Mouse (Mus musculus) hindbrain, embryonic 14.5 days (tissue): ENCODE data around the gene Gm5105. TPM values are rescaled to one million over a fixed set of nuclear protein-coding genes. Genes with fewer than 3 reads are reported as not detected.
A peak's percentile ranks its signal among the peaks of the same experiment; 100 is the strongest.

Experiments
- ATAC-seq: fragments of 200-750 bp; cut with Nextera tagmentation; 2 replicates; pipeline ENCODE4 v1.8.0; 2017; ENCODE audit warnings: moderate number of reproducible peaks, mild to moderate bottlenecking, moderate TSS enrichment, moderate library complexity; ENCODE audit not compliant: low FRiP score
- DNase-seq: peaks from one replicate; pipeline ENCODE4 v3.0.0-alpha.2; 2015; ENCODE audit warnings: low spot score
- H3K27ac ChIP-seq: fragments of 300-500 bp; sonication (generic); 2 replicates; pipeline ENCODE4 v1.5.1; 2014; ENCODE audit warnings: mild to moderate bottlenecking, moderate library complexity
- H3K27me3 ChIP-seq: fragments of 300-500 bp; sonication (generic); 2 replicates; pipeline ENCODE4 v1.6.1; 2014; ENCODE audit warnings: mild to moderate bottlenecking, low read length, mixed read lengths; ENCODE audit not compliant: control insufficient read depth, insufficient read depth
- H3K36me3 ChIP-seq: fragments of 300-500 bp; sonication (generic); replicated peaks from 2 replicates; pipeline ENCODE4 v1.6.1; 2014; ENCODE audit not compliant: control insufficient read depth, insufficient read depth
- H3K4me1 ChIP-seq: fragments of 300-500 bp; sonication (generic); replicated peaks from 2 replicates; pipeline ENCODE4 v1.6.1; 2014; ENCODE audit warnings: antibody characterized with exemption, low read length, mixed read lengths; ENCODE audit not compliant: control insufficient read depth, insufficient read depth
- H3K4me2 ChIP-seq: fragments of 300-500 bp; sonication (generic); replicated peaks from 2 replicates; pipeline ENCODE4 v1.6.1; 2014; ENCODE audit warnings: mild to moderate bottlenecking, moderate library complexity
- H3K4me3 ChIP-seq: fragments of 300-500 bp; sonication (generic); replicated peaks from 2 replicates; pipeline ENCODE4 v1.5.1; 2014; ENCODE audit warnings: mild to moderate bottlenecking, low read length
- H3K9ac ChIP-seq: fragments of 300-500 bp; sonication (generic); 2 replicates; pipeline ENCODE4 v1.6.1; 2014
- H3K9me3 ChIP-seq: fragments of 300-500 bp; sonication (generic); 2 replicates; pipeline ENCODE4 v1.6.1; 2016; ENCODE audit warnings: low read length; ENCODE audit not compliant: control insufficient read depth
- WGBS: fragments of 180-500 bp; shearing (Covaris S2); extraction: QIAGEN DNeasy Blood & Tissue Kit; methylation state at CpG from one replicate; pipeline ENCODE4 v1.1.7; 2014; 5-methylcytosine and 5-hydroxymethylcytosine counted together
- polyA plus RNA-seq: library from polyadenylated mRNA; unstranded; fragments of >200 nt; fragmentation: Nextera tagmentation; extraction: Ambion mirVana; gene quantifications from 2 replicates; pipeline ENCODE4 v1.2.1, GENCODE M21; 2014

Gene Gm5105
- polyA plus RNA-seq, 1 experiment from 2014 or later, result 0.29 TPM

GRCm38 (mm10) chr3:138041591-138042301 lies 25.4 kb downstream of the Gm5105 start:
- peak; percentile 80; the same call in 1 of the 2 replicates for ATAC-seq

DNA sequence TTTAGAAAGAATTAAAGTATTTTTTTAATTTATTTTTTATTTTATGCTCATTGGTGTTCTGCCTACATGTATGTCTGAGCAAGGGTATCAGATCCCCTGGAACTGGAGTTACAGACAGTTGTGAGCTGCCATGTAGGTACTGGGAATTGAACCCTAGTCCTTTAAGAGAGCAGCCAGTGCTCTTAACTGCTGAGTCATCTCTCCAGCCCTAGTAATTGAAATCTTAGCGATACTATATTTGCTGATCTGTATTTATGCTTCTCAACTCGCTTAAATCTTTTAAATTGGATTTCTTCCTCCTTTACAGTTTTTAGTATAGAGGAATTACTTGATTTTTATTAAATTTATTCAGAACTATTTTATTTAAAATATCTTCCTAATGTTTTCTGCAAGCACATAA lies 26.2 kb downstream of the Gm5105 start:
- Histone ChIP-seq H3K9me3 (no peaks in the 10 kb centered on the region), H3K9ac (no peak overlapping the region), H3K4me3 (no peak overlapping the region), H3K27me3 (no peaks in the 10 kb centered on the region), H3K4me1 (no peaks in the 10 kb centered on the region), H3K36me3 (no peaks in the 10 kb centered on the region), H3K4me2 (no peak overlapping the region), H3K27ac (no peak overlapping the region)
- ATAC-seq, result no peak
- WGBS, result 84% methylated on average over 2 of the region's 2 CpGs
- no peak for DNase-seq

More at GRCm38 (mm10) chr3:138041591-138042301, 25.4 kb downstream of the Gm5105 start:
- Histone ChIP-seq H3K4me3 (no peak overlapping the region), H3K27me3 (no peaks in the 10 kb centered on the region), H3K36me3 (no peaks in the 10 kb centered on the region), H3K27ac (no peak overlapping the region), H3K9ac (no peak overlapping the region), H3K4me1 (no peaks in the 10 kb centered on the region), H3K9me3 (no peaks in the 10 kb centered on the region), H3K4me2 (no peak overlapping the region)
- 51% methylated on average over 3 of the region's 3 CpGs for WGBS
- no peak for DNase-seq

- Histone ChIP-seq H3K9me3 (no peaks in the 10 kb centered on the region), H3K27me3 (no peaks in the 10 kb centered on the region), H3K4me1 (no peaks in the 10 kb centered on the region), H3K36me3 (no peaks in the 10 kb centered on the region), H3K4me3 (no peak overlapping the region), H3K27ac (no peak overlapping the region), H3K9ac (no peak overlapping the region), H3K4me2 (no peak overlapping the region)
- WGBS, result 89% methylated on average over 6 of the region's 6 CpGs
- DNase-seq, result no peak
- no peak for ATAC-seq
Measured at GRCm38 (mm10) chr3:138033986-138034385, 33.2 kb downstream of the Gm5105 start.

- ATAC-seq (no peak), DNase-seq (no peak)
- Histone ChIP-seq H3K27ac (no peak overlapping the region), H3K4me1 (no peaks in the 10 kb centered on the region), H3K9ac (no peak overlapping the region), H3K9me3 (no peaks in the 10 kb centered on the region), H3K4me2 (no peak overlapping the region), H3K27me3 (no peaks in the 10 kb centered on the region), H3K4me3 (no peak overlapping the region), H3K36me3 (no peaks in the 10 kb centered on the region)
- WGBS, result 82% methylated on average over 6 of the region's 6 CpGs
Measured at GRCm38 (mm10) chr3:138030563-138030962, 36.6 kb downstream of the Gm5105 start.

DNA sequence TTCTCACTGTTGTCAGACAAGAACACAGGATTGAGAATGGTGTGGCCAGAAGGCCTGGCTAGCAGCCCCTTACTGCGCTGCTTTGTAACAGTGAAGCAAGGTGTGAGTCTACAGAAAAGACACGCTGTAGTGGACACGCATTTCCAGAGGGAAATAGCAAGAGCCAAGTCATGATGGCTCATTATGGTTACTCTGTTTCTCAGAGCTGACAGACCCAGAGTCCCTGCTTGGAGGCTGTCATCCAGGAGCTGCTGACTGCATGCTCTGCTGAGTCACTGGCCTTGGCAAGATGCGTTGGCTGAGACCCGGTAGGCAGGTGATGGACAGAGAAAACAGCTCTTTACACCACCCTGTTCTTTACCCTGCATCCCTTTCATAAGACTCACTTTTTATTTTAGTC lies 37.8 kb downstream of the Gm5105 start:
- Histone ChIP-seq H3K36me3 (no peaks in the 10 kb centered on the region), H3K9me3 (no peaks in the 10 kb centered on the region), H3K27me3 (no peaks in the 10 kb centered on the region), H3K4me3 (no peak overlapping the region), H3K4me2 (no peak overlapping the region), H3K9ac (no peak overlapping the region), H3K4me1 (no peaks in the 10 kb centered on the region), H3K27ac (no peak overlapping the region)
- WGBS, result 87% methylated on average over 5 of the region's 5 CpGs
- ATAC-seq (no peak), DNase-seq (no peak)

DNA sequence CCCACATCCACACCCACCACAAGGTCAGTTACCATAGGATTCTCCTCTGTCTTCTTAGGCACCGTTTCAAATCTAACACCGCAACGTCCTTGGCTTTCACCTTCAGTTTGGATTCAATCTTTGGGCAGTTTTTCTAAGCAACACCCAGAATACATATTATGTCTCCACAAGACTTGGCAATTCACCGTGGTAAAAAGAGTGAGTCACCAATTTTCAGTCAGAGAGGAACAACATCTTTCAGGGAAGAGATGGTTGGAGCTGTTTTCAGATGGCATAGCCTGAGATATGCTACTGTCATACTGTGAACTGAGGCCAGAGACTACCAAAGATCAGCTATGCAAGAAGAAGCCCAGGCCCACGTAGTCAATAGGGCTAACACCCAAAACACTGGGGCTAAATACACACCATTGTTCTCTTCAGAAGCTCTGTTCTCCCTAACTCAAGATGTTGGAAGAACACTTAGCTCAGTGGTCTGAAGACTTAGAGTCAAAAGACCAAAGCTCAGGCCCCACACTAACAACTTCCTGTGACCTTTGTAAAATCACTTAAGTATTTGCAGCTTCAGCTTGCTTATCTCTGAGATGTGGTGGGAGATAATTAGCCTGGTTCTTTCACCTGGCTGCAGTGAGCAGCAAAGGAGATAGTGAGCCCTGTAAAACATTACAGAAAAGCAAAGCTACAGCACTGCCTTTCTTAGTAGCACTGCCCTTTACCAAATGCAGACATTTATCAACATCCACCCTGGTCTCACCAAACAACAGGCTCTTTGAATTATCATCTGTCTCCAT lies 39.4 kb downstream of the Gm5105 start:
- no peaks in the 10 kb centered on the region for H3K27me3 ChIP-seq
- H3K4me2 ChIP-seq, result no peak overlapping the region
- H3K27ac ChIP-seq, result no peak overlapping the region
- no peak overlapping the region for H3K4me3 ChIP-seq
- no peak for DNase-seq
- H3K9me3 ChIP-seq, result no peaks in the 10 kb centered on the region
- no peaks in the 10 kb centered on the region for H3K4me1 ChIP-seq
- no peak for ATAC-seq
- H3K9ac ChIP-seq, result no peak overlapping the region
- 77% methylated on average over 5 of the region's 5 CpGs for WGBS
- H3K36me3 ChIP-seq, result no peaks in the 10 kb centered on the region

GRCm38 (mm10) chr3:138026286-138026685 lies 40.9 kb downstream of the Gm5105 start:
- 83% methylated on average over 10 of the region's 10 CpGs for WGBS
- Histone ChIP-seq H3K9me3 (no peaks in the 10 kb centered on the region), H3K27ac (no peak overlapping the region)

GRCm38 (mm10) chr3:138022651-138023050 lies 44.5 kb downstream of the Gm5105 start:
- H3K4me2 ChIP-seq, result no peak overlapping the region
- DNase-seq (no peak), ATAC-seq (no peak)
- WGBS, result 89% methylated on average over 4 of the region's 4 CpGs
- H3K9ac ChIP-seq, result no peak overlapping the region
- no peaks in the 10 kb centered on the region for H3K36me3 ChIP-seq
- H3K4me3 ChIP-seq, result no peak overlapping the region
- peaks cover 11% of the 10 kb centered on the region; the same call in 1 of the 2 replicates for H3K9me3 ChIP-seq
- no peaks in the 10 kb centered on the region for H3K4me1 ChIP-seq
- H3K27me3 ChIP-seq, result no peaks in the 10 kb centered on the region
- no peak overlapping the region for H3K27ac ChIP-seq

More at GRCm38 (mm10) chr3:138026286-138026685, 40.9 kb downstream of the Gm5105 start:
- H3K4me2 ChIP-seq, result no peak overlapping the region
- no peak for ATAC-seq
- H3K9ac ChIP-seq, result no peak overlapping the region
- no peak overlapping the region for H3K4me3 ChIP-seq
- no peaks in the 10 kb centered on the region for H3K36me3 ChIP-seq
- no peaks in the 10 kb centered on the region for H3K4me1 ChIP-seq
- no peaks in the 10 kb centered on the region for H3K27me3 ChIP-seq
- no peak for DNase-seq

DNA sequence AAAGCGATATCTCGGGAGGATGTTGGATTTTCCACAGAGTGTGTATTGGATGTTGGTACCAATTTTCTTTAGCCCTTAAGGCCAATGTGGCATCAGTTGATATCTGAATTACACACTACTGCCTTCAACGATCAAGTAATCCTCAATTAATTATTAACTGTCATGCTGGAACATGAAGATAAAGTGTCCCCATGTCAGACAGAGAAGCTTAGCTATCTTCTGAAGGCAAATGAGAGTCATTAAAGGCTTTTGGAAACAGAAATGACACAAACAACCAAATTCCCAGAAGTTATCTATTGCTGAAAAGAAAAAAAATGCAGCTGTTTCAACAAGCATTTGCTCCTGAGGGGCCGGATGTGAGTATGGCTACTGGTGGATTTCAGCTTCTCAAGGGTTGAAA lies 45.2 kb downstream of the Gm5105 start:
- H3K4me1 ChIP-seq, result 0 out of 2 replicates have a peak, but pooled peaks cover 2% of the 10 kb centered on the region

More for the DNA sequence above, 45.2 kb downstream of the Gm5105 start:
- H3K36me3 ChIP-seq, result no peaks in the 10 kb centered on the region
- H3K27me3 ChIP-seq, result no peaks in the 10 kb centered on the region
- H3K9me3 ChIP-seq, result peaks cover 11% of the 10 kb centered on the region; the same call in 1 of the 2 replicates
- no peak for DNase-seq
- no peak overlapping the region for H3K4me2 ChIP-seq
- WGBS, result 80% methylated on average over 4 of the region's 4 CpGs
- no peak overlapping the region for H3K4me3 ChIP-seq
- ATAC-seq, result no peak
- H3K27ac ChIP-seq, result no peak overlapping the region
- no peak overlapping the region for H3K9ac ChIP-seq
